Mouse (Mus musculus) induced T-regulatory cell, adult 2 months (primary cell): ENCODE data around the gene Tubgcp6.
A peak's percentile ranks its signal among the peaks of the same experiment; 100 is the strongest.

ENCODE experiments used
- DNase-seq: peaks from one replicate; pipeline ENCODE4 v3.0.0-alpha.2; 2012; ENCODE audit warnings: low read depth

Gene Tubgcp6

DNA sequence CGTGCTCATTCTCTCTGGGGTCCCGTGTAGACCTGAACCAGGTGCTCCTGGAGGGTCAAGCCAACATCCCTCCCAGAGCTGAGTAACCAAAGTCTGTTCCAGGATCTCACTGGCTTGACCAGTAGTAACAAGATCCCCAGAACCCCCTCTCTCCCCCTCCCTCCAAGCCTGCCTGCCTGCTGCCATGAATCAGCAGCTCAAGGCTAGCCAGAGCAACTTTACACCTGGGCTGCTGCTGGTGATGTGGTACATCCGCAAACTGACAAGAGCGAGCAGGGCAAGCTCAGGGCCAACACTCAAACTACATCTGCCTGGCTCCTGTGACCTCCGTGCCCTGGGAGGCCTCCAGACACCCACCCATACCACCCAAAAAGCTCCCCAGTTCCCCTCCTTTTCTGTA is 18.5 kb upstream of the Tubgcp6 start:
- no peak for DNase-seq

DNA sequence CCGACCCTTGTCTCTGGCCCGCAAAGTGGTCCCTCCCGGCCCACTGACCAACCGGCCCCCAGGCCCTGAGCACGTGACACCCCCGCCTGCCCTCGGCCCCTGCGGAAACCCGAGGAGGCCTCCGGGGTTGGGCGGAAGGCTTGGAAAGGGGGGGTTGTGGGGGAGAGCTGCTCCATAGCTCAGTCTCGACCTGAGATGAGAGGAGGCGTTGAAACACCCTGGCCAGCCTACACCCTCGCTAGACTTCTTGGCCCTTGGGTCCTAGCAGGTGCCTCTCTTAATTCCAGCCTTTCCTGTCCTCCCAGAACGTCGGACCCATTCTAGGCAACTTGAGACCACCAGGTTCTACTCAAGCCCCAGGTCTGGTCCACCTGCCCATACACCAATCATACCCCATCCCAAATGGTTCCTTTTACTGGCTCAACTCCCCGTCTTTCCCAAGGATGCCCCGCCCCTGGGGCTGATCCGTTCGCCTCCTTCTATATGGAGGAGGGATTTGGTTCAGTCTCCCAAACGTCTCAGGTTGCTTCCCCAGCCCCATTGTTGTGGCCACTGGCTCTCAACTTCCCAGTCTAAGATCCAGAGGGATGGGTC is 17.8 kb upstream of the Tubgcp6 start, which contains the start of gene Mapk12:
Gene Mapk12, minus strand, starts transcription at position 45 of the 594 bp plus-strand sequence.
- DNase-seq: no peak

DNA sequence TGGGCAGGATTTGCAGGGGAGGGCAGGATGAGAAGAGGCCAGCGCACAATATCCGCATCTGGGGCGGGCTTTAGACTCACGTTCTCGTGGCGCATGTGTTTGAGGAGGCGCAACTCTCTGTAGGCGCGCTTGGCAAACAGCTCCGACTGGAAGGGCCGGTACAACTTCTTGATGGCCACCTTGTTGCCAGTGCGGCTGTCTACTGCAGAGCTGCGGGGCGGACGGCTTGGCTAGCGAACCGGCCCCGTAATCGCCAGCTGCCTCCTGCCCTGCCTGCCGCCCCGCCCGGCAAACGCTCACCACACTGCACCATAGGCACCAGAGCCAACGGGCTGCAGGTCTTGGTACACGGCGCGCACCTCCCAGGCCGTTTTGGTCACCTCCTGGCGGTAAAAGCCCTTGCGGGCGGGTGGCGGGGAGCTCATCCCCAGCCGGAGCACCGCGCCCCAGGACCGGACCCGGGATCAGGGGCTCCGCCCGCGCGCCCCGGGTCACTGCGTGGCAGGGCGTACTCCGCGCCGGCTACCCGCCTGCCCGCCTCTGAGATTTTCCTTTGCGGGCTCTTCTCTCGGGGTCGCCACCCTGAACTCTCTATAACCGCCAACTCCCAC is 17.2 kb upstream of the Tubgcp6 start:
- no peak for DNase-seq

DNA sequence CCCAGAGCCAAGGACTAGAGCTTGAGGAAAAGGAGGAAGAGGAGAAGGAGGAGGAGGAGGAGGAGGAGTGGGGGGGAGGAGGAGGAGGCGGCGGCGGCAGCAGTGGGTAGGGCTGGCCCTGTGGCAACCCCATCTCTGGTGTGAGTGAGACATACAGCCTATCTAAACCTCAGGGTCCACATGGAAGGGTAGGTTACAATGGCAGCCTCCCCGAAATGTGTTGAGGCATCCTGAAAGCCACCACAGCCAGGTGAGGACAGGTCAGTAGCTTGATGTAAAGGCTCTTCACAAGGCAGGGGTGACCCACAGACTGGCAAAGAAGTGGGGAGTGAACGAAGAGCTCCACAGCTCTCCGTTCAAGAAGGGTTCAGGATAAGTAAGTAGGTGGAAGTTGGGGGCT is 15.6 kb upstream of the Tubgcp6 start:
- no peak for DNase-seq

DNA sequence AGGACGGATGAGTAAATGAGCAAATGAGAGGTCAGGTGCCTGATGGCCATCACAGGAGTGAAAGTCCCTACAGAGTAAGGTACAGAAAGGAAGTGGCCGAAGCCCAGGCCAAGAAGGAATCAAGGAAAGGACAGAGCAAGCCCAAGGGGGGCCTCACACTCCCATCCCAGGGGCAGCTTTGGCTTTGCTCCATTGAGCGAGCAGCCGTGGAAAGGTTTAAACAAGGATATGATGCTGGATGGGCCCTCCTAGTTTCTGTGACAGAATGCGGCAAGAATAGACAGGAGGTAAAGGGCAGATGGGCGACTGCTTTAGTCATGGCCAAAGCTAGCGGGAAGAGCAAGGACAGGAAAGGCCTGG is 15.1 kb upstream of the Tubgcp6 start:
- no peak for DNase-seq

DNA sequence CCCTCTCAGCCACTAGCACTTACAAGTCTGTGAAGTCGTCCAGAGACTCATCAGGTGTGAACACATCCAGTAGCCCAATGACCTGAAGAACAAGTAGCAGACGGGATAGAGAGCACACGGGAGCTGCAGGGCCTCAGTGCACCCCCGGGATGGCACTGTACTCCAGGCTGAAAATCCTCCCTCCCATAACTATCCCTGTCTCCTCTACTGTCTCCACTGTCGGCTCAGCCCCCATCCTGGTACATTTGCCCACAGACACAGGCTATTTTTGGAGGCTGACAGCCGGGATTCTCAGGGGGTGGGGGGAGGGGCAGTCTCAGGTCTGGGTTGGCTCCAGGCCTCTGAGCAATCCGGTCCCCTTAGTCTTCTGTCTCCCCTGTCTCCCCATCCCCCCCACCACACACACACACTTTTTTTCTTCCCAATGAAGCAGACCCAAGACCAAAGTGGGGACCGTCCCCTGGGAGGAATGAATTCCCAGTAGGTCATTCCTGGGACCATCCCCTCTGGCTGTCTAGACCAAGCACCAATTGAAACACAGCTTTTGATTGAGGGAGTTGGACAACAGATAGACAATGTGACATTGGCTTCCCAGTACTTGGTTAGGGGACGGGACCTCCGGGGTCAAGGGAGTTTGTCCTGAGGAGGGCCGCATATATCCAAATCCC is 14.6 kb upstream of the Tubgcp6 start:
- DNase-seq: no peak

DNA sequence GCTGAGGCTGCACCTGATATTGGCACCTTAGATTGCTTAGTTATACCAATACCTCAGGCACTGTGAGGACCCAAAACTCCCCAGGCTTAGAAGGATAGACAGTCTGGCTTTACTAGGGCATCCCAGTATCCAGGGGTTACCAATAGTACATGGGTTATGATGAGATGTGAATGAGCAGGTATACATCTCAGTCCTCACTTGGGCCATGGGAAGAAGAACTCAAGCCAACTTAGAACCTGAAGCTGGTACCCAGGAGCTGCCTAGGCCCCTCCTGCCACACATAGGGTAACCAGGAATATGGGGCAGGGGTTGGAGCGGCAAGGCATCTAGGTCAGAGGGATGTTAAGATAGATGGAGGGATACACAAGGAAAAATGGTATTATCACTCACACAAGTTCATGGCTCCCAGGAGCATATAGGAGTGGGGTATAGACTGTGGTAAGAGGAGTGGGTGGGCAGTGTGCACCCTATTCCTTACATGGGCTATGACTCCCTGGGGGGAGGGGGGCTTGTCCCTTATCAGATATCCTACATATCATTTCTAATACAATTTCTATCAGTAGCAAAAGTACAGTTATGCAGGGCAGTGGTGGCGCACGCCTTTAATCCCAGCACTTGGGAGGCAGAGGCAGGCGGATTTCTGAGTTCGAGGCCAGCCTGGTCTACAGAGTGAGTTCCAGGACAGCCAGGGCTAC is 13.7 kb upstream of the Tubgcp6 start:
- DNase-seq: no peak

DNA sequence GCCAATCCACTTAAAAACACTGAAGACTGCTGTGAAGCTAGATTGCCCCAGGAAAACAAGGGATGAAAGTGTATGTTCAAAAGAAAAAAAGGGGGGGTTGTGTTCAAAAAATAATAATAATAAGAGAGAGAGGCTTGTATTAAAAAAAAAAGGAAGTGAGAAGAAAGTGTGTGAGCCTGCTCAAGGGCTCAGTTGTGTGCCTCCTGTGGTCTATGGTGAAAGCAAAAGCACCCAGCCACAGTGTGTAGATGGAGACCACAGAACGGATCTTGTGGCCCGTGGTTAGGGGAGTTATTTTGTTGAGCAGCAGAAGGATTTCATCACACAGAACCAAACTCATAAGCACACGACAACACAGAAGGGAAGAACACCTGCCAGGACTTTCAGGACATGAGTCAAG is 8.4 kb upstream of the Tubgcp6 start:
- peak; percentile 89 for DNase-seq

DNA sequence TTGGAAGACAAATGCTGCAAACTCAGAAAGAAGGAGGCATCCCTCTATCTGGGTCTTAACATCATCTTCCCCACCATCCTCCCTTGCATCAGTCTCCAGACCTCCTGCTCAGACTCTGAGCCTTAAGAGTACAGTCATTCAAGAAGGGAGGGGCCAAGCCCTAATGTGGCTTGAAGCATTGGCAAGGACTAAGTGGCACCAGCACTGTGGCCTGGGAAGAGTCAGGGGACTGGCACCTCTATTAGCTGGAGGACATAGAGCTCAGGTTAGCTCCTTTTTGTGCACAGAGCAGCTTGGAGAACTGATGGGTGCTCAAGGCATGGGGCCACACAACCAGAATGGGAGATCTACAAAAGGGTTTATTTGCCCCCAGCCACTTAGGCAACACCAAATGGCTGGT is 7.3 kb upstream of the Tubgcp6 start:
- no peak for DNase-seq

DNA sequence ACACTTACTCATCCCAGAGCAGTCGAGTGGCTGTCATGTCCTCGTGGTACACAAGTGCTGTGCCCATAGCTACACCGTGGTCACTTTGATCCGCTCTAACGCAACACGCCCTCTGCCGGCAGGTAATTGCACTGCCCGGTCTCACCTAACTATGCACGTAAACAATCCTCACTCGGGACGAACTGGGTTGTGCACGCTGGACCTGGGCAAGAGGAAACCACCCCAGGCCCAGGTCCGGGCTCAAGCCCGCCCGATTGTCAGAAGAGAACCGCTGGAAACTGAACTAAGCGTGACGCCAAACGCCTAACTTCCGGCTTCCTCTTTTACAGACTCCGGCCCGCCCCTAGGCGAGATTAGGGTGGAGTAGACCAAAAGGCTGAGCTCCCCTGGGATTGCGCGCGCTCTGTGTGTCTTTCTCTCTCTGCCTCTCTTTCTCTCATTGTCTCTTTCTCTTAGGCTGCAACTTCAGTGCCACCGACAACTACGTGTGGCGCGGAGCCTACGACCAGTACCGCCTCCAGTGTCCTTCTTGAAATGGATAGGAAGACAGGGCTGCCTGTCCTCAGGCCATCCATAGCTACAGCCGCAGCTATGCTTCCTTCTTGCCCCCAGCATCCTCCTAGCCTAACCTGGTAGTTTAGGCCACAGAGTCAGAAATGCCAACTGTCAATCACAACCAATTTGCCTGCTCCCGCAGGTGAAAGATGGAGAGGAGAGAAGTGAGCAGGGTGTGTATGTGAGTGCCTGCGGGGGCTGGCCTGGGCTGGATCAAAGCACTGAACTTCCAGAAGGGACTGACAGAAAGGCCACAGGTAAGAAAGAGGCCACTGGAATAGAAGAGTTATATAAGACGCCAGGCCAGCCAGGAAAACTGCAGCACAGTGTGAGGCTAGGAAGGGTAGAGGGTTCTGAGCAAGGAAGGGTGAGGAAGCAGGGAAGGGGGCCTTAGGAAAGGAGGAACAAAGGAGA is 5.8 kb upstream of the Tubgcp6 start, which contains the start of gene Hdac10:
Gene Hdac10, minus strand, starts transcription at position 319 of the 969 bp plus-strand sequence.
- peak; percentile 90 for DNase-seq

DNA sequence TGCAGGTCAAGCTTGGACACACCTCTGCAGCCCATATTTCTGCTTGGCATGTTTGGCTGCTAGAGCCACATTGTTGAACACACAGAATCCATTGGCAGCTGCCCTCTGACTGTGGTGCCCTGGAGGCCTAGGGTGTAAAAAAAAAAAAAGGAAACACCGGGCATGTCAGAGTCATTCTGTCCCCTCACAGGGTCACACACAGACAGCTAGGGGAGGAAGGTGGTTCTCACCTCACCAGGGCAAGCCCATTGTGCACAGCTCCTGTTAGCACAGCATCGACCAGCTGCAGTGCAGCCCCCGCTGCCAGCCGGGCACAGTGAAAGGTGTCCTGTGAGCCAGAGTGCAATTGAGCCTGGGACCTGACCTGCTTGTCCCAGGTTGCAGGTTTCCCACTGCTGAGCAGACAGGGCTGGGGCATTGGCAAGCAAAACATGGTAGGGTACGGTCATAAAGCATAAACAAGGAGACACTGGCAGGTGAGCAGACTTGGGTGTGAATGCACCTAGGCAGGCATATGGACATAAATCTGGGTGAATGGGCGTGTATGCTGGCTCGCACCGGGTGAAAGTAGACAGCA is 4.5 kb upstream of the Tubgcp6 start:
- no peak for DNase-seq

DNA sequence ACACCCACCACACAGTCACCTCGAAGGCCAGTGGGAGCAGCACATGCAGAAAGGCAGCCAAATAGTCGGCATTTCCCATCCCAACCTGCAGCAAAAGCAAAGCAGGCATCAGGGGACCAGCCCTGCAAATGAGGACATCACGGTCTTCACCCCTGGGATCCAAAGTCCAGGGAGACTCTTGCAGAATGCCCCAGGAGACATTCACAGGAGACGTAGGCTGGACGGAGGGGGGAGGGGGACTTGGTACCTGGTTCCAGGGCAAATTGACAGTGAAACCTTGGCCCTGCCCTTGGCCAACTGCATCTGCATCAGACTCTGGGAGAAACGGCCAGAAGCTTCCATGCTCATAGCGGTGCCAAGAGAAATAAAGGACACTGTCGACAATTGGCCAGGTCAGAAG is 3.7 kb upstream of the Tubgcp6 start:
- DNase-seq: no peak

DNA sequence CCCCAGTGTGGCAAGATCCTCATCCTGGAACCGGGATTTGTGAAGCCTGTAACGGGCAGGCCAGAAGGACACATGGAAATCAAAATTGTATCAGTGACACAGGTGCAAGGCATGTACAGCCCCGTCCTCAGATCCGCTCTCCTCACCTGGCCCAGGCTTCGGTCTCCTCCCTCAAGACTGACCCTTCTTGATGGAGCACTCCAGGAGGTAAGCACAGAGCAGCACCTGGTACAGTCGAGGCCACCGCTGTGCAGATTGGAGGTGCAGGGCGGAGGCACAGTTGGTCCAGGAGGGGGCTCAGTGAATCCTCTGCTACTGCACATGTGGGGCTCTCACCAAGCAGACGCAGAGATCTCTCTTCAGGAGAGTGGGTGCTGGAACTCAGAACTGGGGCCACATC is 2.4 kb upstream of the Tubgcp6 start:
- no peak for DNase-seq

DNA sequence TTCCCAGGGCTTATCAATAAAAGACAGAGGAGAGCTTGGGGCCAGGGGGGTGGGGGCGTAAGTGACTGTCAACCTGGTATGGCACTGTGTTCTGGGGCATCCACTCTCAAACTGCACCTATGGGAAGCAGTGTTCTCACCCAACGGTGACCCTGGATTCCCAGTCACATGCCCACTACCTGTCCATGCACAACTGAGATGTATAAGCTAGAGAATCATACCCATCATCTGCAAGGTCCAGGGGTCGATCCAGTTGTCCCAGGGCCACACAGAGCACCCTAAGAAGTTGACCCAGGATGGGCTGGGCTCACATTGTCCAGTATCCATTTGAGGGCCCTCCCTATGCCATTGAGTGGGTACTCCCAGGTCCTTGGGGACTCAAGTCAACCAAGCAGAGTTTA is 1.4 kb upstream of the Tubgcp6 start:
- no peak for DNase-seq

DNA sequence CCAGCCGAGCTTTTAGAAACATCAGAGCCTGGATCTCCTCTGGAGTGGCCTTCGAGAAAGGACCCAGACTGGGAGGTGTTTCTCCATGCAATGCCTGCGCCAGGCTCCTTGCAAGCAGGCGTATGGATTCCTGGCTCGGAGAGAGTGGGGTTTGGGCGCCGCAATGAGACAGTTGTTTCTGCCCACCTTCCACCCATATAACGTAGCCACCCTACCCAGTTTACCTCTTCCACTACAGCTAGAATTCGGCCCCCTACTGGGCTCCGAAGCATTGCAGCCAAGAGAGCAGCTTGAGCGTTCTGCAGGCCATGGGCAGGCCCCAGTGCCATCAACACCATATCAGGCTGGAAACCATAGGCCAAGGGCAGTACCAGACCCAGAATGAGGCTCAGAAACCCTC is 683 bp upstream of the Tubgcp6 start:
- DNase-seq: no peak

DNA sequence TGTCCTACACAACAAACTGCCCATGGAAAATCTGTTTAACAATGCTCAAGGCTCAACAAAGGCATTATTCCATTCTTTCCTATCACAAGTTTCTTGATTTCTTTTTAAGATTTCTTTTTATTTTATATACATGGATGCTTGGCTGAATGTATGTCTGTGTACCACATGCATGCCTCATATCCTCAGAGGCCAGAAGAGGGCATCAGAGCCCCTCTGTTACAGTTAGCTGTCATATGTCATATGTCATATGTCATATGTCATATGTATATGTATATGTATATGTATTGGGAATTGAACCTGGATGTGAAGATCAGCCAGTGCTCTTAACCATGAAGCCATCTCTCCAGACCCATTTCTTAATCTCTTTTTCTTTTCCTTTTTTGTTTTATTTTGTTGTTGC is 4.9 kb downstream of the Tubgcp6 start:
- peak; percentile 70 for DNase-seq

DNA sequence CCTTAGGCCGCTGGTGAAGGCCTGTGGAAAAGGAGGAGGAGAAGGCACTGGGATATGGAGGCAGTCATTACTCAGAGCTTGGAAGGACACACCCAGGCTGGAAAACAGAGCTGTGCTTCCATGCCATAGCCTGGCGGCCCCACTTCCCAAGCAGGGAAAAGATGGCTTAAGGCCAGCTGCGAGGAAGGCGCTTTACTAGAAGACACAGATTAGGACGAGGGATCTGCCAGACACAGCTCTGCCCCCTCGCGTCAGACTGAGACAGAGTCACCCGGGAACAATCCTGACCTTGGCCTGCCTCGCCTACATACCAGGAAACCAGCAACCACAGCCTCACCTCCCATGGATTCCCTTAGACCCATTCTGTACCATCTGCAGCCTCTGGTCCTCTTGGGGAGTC is 12.8 kb downstream of the Tubgcp6 start:
- no peak for DNase-seq

DNA sequence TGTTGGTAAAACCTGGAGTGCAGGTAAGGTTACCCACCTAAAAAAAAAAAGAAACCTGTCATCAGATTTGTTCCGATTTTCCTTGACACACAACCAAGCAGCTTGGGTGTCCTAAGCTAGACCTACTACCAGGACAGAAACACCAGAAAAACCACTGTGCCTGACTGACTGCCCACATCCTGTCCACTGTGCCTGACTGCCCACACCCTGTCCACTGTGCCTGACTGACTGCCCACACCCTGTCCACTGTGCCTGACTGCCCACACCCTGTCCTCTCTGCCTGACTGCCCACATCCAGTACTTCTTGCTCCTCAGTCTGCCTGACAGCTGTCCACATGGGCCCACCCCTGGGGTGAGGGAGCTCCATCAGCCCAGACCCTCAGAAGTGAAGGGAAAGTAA is 15.9 kb downstream of the Tubgcp6 start:
- DNase-seq: no peak

DNA sequence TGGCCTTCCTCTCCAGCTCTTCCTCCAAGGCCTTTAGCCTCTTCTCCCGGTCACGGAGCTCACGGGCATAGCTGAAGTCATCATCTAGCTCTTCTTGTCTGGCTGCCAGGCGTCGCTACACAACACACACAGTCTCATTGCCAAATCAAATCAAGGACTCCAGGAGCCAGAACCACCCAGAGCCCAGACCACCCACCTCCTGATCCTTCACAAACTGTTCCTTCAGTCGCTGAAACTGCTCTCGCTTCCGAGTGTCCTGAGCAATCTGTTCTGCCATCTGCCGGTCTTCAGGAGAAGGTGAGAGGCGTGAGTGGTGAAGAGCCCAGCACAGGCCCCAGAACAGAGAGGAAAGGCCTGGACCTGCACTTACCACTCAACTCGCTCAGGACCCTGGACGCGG is 16.8 kb downstream of the Tubgcp6 start:
- DNase-seq: no peak

DNA sequence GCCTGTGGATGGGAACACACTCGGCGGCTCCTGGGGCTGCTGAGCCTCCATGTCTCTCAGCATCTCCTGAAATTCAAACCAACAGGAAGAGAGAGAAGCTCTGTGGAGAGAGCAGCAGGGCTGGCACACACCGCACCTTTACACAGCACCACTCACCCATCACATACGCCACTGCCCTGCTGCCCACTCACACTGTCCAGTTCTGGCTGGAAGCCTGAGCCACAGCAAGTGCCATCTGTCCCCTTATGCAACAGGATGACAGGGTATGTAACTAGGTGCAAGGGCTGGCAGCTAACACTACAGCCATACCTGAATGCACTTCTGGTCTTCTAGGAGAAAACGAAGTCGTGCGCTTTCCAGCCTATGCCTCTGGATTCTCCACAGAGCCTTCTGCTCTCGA is 18.5 kb downstream of the Tubgcp6 start:
- DNase-seq: no peak

DNA sequence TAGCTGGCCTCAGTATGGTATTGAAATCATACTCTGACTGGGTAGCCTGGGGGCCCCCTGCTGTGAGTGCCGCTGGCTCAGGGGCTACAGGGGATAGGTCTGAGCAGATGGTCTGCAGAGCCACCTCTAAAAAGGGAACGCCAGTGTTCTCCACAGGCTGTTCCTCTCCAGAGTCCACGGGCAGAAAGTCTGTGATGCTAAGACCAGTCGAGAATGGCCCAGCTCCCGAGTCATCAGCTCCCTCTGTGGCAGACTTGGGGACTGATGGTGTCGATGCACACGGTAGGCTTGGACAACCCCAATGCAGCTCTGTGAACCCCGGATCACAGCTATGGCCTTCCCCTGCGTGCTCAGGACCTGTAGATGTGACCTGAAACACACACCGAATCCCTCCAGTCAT is 19.0 kb downstream of the Tubgcp6 start:
- no peak for DNase-seq

DNA sequence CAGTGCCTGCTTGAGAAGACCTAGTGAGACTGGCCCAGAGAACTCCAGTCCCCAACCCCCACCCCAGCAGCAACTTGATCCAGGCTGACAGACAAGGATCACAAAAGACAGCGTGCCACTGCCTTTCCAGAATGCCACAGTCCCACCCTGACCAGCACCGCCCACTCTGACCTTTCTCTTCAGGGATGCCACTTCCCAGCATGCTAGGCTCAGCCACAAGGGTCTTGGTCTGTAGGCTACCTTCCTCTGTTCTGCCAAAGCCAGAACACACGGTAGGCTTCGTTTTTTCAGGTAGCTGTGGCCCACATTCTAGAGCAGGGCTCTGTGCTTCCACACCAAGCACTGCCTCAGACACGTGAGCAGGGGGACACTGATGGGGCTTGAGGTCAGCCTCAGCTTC is 20.3 kb downstream of the Tubgcp6 start:
- no peak for DNase-seq
